Mouse (Mus musculus) spleen, postnatal 4 days (tissue): ENCODE results near the gene Rnf128.
"Not testable (repeated sequence)": the region's sequence is repeated elsewhere in the genome, so short reads cannot be mapped to it uniquely, and the experiment has no call there.

ENCODE experiments used
- DNase-seq, 2 experiments: peaks; one replicate each; pipeline ENCODE4 v3.0.0; 2022; ENCODE audit warnings: low spot score in 2 of 2

Gene Rnf128

GRCm38 (mm10) chrX:139562925-139563461 is at the start of gene Rnf128:
Gene Rnf128 (plus strand): TSS chrX:139563316.
- DNase-seq: no peak

DNA sequence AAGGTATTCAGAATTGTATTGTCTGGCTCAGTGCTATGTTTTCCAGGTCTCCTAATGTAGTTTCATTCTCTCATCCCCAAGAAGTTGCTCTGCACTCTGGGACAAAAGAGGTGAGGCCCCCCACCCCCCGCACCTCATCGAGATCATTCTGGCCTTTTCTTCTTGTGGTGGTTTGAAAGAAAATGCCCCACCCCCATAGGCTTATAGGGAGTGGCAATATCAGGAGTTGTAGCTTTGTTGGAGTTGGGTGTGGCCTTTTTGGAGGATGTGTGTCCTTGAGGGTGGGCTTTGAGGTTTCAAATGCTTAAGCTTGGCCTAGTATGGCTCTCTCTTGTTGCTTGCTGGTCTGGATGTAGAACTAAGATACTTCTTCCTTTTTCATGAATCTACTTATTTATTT is 47.0 kb upstream of the Rnf128 start:
- DNase-seq: no peak

- DNase-seq: no peak
These were observed 43.9 kb upstream of the Rnf128 start for GRCm38 (mm10) chrX:139519251-139519650.

- no peak for DNase-seq
These were observed 38.6 kb upstream of the Rnf128 start for GRCm38 (mm10) chrX:139524303-139525091.

DNA sequence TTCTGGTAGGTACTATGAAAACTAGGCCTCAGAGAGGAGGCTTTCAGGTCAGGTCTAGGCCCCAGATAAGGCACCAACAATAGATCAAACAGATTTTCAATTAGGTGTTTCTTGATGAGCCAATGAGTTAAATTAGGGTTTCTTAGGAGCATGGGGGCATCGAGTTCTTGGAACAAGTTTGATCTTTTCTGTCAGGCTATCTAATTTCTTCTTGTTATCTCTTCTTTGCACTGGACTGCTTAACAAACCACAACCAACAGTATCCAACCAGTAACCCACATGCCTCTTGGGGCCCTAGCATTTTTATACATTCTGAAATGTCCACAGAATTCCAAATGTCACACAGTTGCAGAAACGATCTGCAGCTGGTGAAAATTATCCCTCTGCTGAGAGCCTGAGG is 37.4 kb upstream of the Rnf128 start:
- DNase-seq: no peak

DNA sequence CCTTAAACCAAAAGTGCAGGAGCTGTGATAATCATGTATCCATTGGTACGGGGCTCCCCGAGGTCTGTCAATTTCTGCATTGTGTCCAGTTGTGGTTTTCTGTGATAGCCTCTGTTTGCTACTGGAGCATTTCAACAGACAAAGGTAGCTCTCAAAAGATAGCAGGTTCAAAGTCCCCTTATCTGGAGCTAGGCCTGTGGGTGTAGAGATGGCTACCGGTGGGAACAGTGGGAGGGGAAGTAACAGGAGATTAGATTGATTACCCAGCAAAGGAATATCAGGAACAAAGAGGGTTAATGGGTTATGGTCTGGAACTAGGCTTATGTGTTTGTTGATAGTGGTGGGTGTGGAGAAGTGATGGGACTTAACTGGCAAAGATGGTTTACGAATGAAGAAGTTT is 36.1 kb upstream of the Rnf128 start:
- no peak for DNase-seq

- no peak for DNase-seq
These were observed 33.4 kb upstream of the Rnf128 start for GRCm38 (mm10) chrX:139529678-139530077.

- DNase-seq: no peak
These were observed 30.8 kb upstream of the Rnf128 start for GRCm38 (mm10) chrX:139532293-139532692.

GRCm38 (mm10) chrX:139537641-139538397 is 25.3 kb upstream of the Rnf128 start:
- no peak for DNase-seq

DNA sequence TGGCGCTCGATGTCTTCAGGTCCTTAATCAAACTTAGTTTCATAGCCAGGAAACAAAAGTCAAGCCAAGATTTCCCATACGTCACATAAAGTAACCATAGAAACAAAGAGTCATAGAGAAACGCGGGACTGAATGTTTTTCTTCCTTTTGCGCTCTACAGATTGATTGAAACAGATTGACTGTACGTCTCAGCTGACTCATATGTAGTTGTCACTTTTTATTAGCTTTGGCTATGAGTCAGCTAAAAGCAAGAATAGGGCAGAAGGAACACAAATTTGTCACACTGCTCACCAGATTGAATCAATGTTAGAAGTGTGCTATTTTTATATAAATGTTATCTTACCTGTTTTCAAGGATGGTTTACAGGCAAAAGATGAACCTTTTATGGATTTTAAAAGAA is 19.4 kb upstream of the Rnf128 start:
- no peak for DNase-seq

DNA sequence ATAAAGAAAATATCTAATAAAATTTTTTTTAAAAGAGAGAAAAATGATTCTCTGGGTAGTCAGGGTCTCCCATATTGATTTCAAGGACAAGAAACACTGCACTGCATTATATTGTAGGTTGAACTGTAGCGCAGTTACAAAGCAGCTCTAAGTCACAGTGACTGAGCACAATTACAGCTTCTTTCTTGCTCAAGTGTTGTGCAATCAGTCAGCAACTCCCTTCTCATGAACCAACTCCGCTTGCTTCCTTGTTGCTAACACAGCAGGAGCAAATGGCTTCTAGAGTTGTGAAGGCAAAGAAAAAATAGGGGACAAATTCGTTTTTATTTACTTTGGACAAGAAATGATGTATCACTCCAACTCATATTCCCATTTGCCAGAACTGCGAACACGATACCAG is 12.7 kb upstream of the Rnf128 start:
- DNase-seq: no peak

GRCm38 (mm10) chrX:139552090-139552489 is 11.0 kb upstream of the Rnf128 start:
- DNase-seq: no peak

- no peak for DNase-seq
These were observed 726 bp upstream of the Rnf128 start for GRCm38 (mm10) chrX:139562255-139562924.

DNA sequence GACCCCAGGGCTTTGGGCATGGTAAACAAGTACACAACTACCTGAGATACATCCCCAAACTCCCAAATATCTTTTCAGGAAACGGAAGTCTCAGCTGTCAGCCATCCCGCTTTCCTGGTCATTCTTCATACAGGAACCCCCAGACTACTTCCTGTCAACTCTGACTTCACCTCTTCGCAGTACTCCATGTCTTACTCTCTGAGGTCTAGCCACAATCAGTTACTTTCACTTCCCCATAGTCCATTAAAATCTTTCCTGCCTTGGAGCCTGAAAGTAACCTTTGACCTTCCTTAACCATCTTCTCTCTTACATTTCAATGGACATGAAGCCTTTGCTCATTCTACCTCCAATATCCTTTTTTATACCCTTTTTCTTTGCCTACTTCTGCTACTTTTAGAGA is 6.9 kb downstream of the Rnf128 start:
- DNase-seq: no peak

GRCm38 (mm10) chrX:139578649-139579278 is 15.6 kb downstream of the Rnf128 start:
- no peak for DNase-seq

DNA sequence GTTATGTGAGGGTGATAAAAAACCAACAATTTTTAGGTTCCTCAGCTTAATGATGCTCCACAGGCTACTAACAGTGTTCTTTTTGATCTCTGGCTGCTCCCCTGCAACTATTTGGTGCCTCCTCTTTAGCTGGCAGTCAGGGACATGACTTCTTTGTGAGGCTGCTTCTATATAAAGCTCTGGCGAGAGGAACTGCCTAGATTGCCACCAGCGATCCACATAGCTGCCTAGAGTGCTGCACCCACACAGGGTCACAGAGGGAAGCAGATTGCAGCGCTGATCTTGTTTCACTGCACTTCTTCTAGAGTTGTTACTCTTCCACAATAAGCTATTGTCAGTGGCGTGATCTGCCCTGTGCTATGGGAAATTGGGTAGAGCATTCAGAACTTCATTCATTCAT is 20.5 kb downstream of the Rnf128 start:
- no peak for DNase-seq

GRCm38 (mm10) chrX:139586676-139587075 is 23.6 kb downstream of the Rnf128 start:
- DNase-seq: not testable (repeated sequence)

DNA sequence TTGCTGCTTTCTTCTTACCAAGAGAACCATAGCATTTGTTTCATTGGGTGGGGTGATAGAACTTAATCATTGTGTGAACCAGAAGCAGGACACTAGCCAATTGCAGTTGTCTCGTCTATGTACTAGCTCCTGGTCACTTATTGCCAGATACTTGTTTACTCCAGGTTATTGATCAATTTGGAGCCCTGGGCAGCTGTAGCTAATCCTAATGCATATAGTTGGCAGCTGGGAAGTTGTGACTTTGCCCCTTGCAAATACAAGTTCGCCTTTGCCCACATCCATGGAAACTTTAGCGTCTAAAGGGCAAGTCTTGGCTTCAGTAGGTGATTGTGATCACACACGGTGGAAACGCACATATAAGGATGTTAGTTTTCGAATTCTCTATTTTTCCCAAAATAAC is 33.3 kb downstream of the Rnf128 start:
- no peak for DNase-seq

DNA sequence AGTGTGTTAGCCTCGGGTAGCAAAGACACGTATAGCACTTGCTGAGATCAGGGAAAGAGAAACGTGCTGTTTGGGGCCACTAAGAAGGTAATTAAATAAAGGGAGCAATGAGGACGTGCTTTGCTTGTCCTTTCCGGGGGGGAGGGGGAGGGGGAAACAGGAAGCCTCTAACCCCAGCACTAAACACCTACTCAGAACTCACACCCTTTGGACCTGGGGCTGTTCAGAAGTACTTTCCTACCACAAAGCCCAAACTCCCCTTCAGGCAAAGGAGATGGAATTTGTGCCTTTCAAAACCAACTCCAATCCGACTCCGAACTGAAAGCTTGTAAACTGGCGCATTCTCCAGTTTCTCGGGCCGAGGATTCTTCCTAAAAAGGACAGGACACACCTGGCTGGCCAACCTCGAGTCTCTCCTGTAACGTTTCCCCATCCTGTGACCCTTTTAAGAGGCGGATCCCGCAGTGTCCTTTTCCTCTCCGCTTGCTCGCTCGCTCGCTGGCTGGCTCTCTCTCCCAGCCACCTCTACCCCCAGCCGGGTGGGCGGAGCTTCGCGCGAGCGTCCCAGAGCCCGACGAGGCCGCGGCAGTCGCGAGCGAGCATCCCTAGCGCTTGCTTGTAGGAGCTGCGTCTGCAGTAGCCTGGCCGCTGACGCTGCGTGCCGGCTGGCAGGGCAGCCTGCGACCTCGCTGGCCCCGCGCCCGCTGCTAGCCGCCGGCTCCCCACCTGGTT is 47.1 kb downstream of the Rnf128 start:
- peak; percentile 76 to 85 for DNase-seq

DNA sequence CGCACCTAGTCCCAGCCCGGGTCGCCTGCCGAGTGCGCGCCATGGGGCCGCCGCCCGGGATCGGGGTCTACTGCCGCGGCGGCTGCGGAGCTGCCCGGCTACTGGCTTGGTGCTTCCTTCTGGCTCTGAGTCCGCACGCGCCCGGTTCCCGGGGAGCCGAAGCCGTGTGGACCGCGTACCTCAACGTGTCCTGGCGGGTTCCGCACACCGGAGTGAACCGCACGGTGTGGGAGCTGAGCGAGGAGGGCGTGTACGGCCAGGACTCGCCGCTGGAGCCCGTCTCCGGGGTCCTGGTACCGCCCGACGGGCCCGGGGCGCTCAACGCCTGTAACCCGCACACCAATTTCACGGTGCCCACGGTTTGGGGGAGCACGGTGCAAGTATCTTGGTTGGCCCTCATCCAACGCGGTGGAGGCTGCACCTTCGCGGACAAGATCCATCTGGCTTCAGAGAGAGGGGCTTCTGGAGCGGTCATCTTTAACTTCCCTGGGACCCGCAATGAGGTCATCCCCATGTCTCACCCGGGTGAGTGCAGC is 47.7 kb downstream of the Rnf128 start:
- peak in 1 of 2 experiments; percentile 9 for DNase-seq

DNA sequence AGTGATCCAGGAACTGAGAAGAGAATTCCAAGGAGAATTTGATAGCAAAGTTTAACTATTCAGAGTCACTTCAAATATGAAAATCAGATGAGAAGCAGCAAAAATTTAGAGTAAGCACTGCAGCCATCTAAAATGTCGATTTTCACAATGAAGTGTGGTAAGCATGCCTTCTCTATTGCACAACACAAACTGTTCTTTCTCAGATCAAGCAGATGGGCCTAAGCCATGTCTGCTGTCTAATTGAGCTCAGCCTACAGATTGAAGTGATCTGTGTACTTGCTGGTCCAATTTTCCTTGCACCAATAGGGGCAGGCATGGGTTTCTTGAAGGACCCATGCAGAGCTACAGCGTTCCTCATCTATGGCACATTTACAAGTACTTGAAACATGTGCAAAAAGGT is 51.6 kb downstream of the Rnf128 start:
- no peak for DNase-seq
